Mouse (Mus musculus): ENCODE results near the gene Armc9.

GRCm38 (mm10) chr1:86271707-86272106 lies 117.1 kb downstream of the Armc9 start:
- TF ChIP-seq POLR2A (IDR thresholded peaks at IDR 0.05; ENCODE audit: borderline replicate concordance, insufficient read depth, low read length) (no peak), CTCF (IDR thresholded peaks at IDR 0.05; ENCODE audit: borderline replicate concordance, insufficient read depth, low read depth, low read length) (no peak)

Measured in cerebellum, adult 2 months (tissue).